Mouse (Mus musculus) kidney, postnatal 0 days (tissue): ENCODE data around the gene Slc7a7. TPM values are rescaled to one million over a fixed set of nuclear protein-coding genes. Genes with fewer than 3 reads are reported as not detected.

Experiments used
- ATAC-seq: fragments of 200-750 bp; cut with Nextera tagmentation; replicated peaks from 2 replicates; pipeline ENCODE4 v1.8.0; 2017; ENCODE audit warnings: low read depth, moderate number of reproducible peaks, moderate TSS enrichment, moderate library complexity; ENCODE audit not compliant: low FRiP score
- DNase-seq: peaks from one replicate; pipeline ENCODE4 v3.0.0-alpha.2; 2016; ENCODE audit warnings: low spot score
- H3K27ac ChIP-seq: fragments of 300-500 bp; sonication (generic); 2 replicates; pipeline ENCODE4 v1.5.1; 2014; ENCODE audit warnings: mild to moderate bottlenecking
- H3K27me3 ChIP-seq: fragments of 300-500 bp; sonication (generic); 2 replicates; pipeline ENCODE4 v1.6.1; 2014; ENCODE audit warnings: low read length, mixed read lengths; ENCODE audit not compliant: insufficient read depth
- H3K36me3 ChIP-seq: fragments of 300-500 bp; sonication (generic); 2 replicates; pipeline ENCODE4 v1.6.1; 2014; ENCODE audit warnings: low read length, mixed read lengths; ENCODE audit not compliant: insufficient read depth
- H3K4me1 ChIP-seq: fragments of 300-500 bp; sonication (generic); replicated peaks from 2 replicates; pipeline ENCODE4 v1.6.1; 2014; ENCODE audit warnings: antibody characterized with exemption, low read length, mixed read lengths; ENCODE audit not compliant: insufficient read depth
- H3K4me2 ChIP-seq: fragments of 300-500 bp; sonication (generic); 2 replicates; pipeline ENCODE4 v1.6.1; 2014; ENCODE audit warnings: mild to moderate bottlenecking, low read length, moderate library complexity, mixed read lengths
- H3K4me3 ChIP-seq: fragments of 300-500 bp; sonication (generic); replicated peaks from 2 replicates; pipeline ENCODE4 v1.5.1; 2014; ENCODE audit warnings: low read depth, low read length
- H3K9ac ChIP-seq: fragments of 300-500 bp; sonication (generic); 2 replicates; pipeline ENCODE4 v1.6.1; 2014; ENCODE audit warnings: low read depth, low read length
- H3K9me3 ChIP-seq: fragments of 300-500 bp; sonication (generic); replicated peaks from 2 replicates; pipeline ENCODE4 v1.6.1; 2016; ENCODE audit warnings: low read length, inconsistent platforms, mixed read lengths
- CTCF ChIP-seq: IDR thresholded peaks from 2 replicates; pipeline ENCODE4 v1.5.1; 2016; ENCODE audit warnings: antibody characterized with exemption, low read depth, mild to moderate bottlenecking, moderate library complexity
- WGBS: fragments of 180-500 bp; shearing (Covaris S2); extraction: QIAGEN DNeasy Blood & Tissue Kit; methylation state at CpG from one replicate; pipeline ENCODE4 v1.1.7; 2014; 5-methylcytosine and 5-hydroxymethylcytosine counted together
- polyA plus RNA-seq: library from polyadenylated mRNA; unstranded; fragments of >200 nt; fragmentation: Nextera tagmentation; extraction: Ambion mirVana; gene quantifications from 2 replicates; pipeline ENCODE4 v1.2.1, GENCODE M21; 2015

Slc7a7 gene
- polyA plus RNA-seq, 1 experiment from 2014 or later: 27.8 TPM

GRCm38 (mm10) chr14:54412629-54413170 lies 4.9 kb downstream of the Slc7a7 start:
- WGBS: 47% methylated on average over 2 of the region's 2 CpGs
- H3K9ac ChIP-seq: no peak overlapping the region
- peak overlapping the region; percentile 52 for H3K4me2 ChIP-seq
- H3K9me3 ChIP-seq: no peaks in the 10 kb centered on the region
- no peak overlapping the region for H3K4me3 ChIP-seq
- peak; percentile 97 for TF ChIP-seq CTCF
- ATAC-seq (no peak), DNase-seq (peak; percentile 80)
- H3K27ac ChIP-seq: 0 out of 2 replicates have a peak overlapping the region, but pooled peaks have one; percentile 8
- H3K36me3 ChIP-seq: no peaks in the 10 kb centered on the region
- H3K27me3 ChIP-seq: no peaks in the 10 kb centered on the region
- peaks cover 32% of the 10 kb centered on the region for H3K4me1 ChIP-seq

GRCm38 (mm10) chr14:54412000-54412576 lies 5.5 kb downstream of the Slc7a7 start:
- no peaks in the 10 kb centered on the region for H3K27me3 ChIP-seq
- no peak for TF ChIP-seq CTCF
- ATAC-seq (no peak), DNase-seq (no peak)
- peaks cover 26% of the 10 kb centered on the region for H3K4me1 ChIP-seq
- no peaks in the 10 kb centered on the region for H3K9me3 ChIP-seq
- no peak overlapping the region for H3K4me2 ChIP-seq
- WGBS: 66% methylated on average over 9 of the region's 9 CpGs
- no peak overlapping the region for H3K27ac ChIP-seq
- no peak overlapping the region for H3K9ac ChIP-seq
- H3K4me3 ChIP-seq: no peak overlapping the region
- H3K36me3 ChIP-seq: no peaks in the 10 kb centered on the region

GRCm38 (mm10) chr14:54409980-54410810 lies 7.4 kb downstream of the Slc7a7 start:
- TF ChIP-seq CTCF: no peak
- no peak for DNase-seq
- Histone ChIP-seq H3K27ac (peak overlapping the region; percentile 77), H3K9ac (peak overlapping the region; percentile 0; the same call in 1 of the 2 replicates), H3K4me3 (no peak overlapping the region; the same call in 1 of the 2 replicates), H3K4me1 (peaks cover 21% of the 10 kb centered on the region), H3K27me3 (no peaks in the 10 kb centered on the region), H3K4me2 (peak overlapping the region; percentile 44), H3K36me3 (no peaks in the 10 kb centered on the region), H3K9me3 (no peaks in the 10 kb centered on the region)
- WGBS: 36% methylated on average over 17 of the region's 17 CpGs
- peak; percentile 50; the same call in 1 of the 2 replicates for ATAC-seq

- 69% methylated on average over 7 of the region's 7 CpGs for WGBS
- H3K4me2 ChIP-seq: peak overlapping the region; percentile 44
- H3K27ac ChIP-seq: peak overlapping the region; percentile 77
- H3K9me3 ChIP-seq: no peaks in the 10 kb centered on the region
- peak overlapping the region; percentile 23; the same call in 1 of the 2 replicates for H3K9ac ChIP-seq
- no peak overlapping the region for H3K4me3 ChIP-seq
- no peaks in the 10 kb centered on the region for H3K36me3 ChIP-seq
- H3K27me3 ChIP-seq: no peaks in the 10 kb centered on the region
- DNase-seq (no peak), ATAC-seq (no peak)
- peaks cover 16% of the 10 kb centered on the region for H3K4me1 ChIP-seq
- TF ChIP-seq CTCF: no peak
Observed at GRCm38 (mm10) chr14:54409057-54409645, 8.4 kb downstream of the Slc7a7 start.

- H3K36me3 ChIP-seq: no peaks in the 10 kb centered on the region
- ATAC-seq (peak; percentile 75), DNase-seq (peak; percentile 71)
- no peaks in the 10 kb centered on the region for H3K9me3 ChIP-seq
- 50% methylated on average over 25 of the region's 25 CpGs for WGBS
- H3K27me3 ChIP-seq: no peaks in the 10 kb centered on the region
- H3K4me1 ChIP-seq: peaks cover 10% of the 10 kb centered on the region; the same call in 1 of the 2 replicates
- H3K27ac ChIP-seq: peak overlapping the region; percentile 77; the same call in 1 of the 2 replicates
- peak overlapping the region; percentile 44 for H3K4me2 ChIP-seq
- H3K9ac ChIP-seq: peak overlapping the region; percentile 23; the same call in 1 of the 2 replicates
- peak; percentile 64 for TF ChIP-seq CTCF
- no peak overlapping the region for H3K4me3 ChIP-seq
Observed at GRCm38 (mm10) chr14:54408336-54409056, 9.1 kb downstream of the Slc7a7 start.
